Mouse (Mus musculus) lung, postnatal 0 days (tissue): ENCODE results near the gene Fbxo3.

ENCODE experiments used
- CTCF ChIP-seq: IDR thresholded peaks from 2 replicates; pipeline ENCODE4 v1.5.1; 2016; ENCODE audit warnings: antibody characterized with exemption, mild to moderate bottlenecking
- EP300 ChIP-seq: IDR thresholded peaks from 2 replicates; pipeline ENCODE4 v1.6.1; 2016; ENCODE audit warnings: antibody characterized with exemption, mild to moderate bottlenecking, control low read depth

DNA sequence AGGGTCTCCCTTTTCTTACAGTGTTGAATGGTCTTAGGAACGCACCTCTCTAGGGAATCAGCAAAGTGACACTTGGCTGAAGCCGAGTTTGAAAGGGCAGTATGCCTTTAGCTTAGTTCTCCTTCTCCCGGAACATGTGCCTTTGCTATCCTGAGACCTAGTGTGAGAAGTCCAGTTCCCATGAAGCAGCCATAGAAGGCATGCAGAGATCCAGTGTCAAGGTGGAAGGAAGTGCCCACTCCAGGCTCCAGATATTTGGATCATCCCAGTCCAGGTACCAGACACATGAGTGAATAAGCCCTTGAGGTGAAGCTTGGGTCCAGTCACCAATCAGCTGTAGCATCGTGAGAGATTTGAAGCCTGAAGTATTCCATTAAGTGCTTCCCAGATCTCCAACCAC is 31.4 kb downstream of the Fbxo3 start:
- TF ChIP-seq CTCF (no peak), EP300 (no peak)
